ENCODE assay signal across 8 mouse cellular contexts in the genomic region with DNA sequence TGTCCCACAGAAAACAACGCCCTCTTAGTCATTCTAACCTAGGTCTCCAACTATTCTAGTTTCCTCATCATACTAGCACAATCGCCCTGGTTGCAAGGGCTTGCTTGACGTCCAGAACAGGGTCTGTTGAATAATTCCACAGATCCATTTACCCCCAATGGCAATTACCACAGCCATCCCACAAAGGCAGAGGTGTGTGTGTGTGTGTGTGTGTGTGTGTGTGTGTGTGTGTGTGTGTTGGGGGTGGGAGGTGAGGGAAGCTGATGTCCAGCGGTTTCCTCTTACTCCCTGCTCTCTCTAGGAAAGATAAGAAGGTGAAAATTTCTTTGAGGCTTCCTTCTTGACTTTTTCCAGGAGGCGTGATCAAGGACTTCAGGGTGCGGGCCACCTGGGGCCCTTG. TPM values are rescaled to one million over a fixed set of nuclear protein-coding genes. Genes with fewer than 3 reads are reported as not detected.
DNase-seq lines count a peak whose midpoint lies in the region; ATAC-seq and TF ChIP-seq lines count a peak whose summit lies in the region.

No protein-coding gene starts in this region.

- H3K4me3 ChIP-seq in heart, adult 2 months, result peak overlapping the region; percentile 88
- H3K4me3 ChIP-seq in forebrain, postnatal 0 days (ENCODE audit: low read depth, low read length), result peak overlapping the region; percentile 52
- H3K4me3 ChIP-seq in liver, embryonic 13.5 days (replicated peaks), result peak overlapping the region; percentile 52

- H3K27ac ChIP-seq in heart, adult 2 months, result peak overlapping the region; percentile 98
- H3K27ac ChIP-seq in forebrain, postnatal 0 days (ENCODE audit: low read depth, low read length), result no peak overlapping the region
- no peak overlapping the region for H3K27ac ChIP-seq in liver, embryonic 13.5 days

- H3K4me2 ChIP-seq in forebrain, postnatal 0 days (ENCODE audit: low read depth), result peak overlapping the region; percentile 98
- H3K4me2 ChIP-seq in liver, embryonic 13.5 days, result peak overlapping the region; percentile 75

- TF ChIP-seq EP300 in heart, adult 2 months (IDR thresholded peaks at IDR 0.05; ENCODE audit: insufficient read depth, low read depth, low read length), result no peak

- no peaks in the 10 kb centered on the region for H3K9me3 ChIP-seq in forebrain, postnatal 0 days (ENCODE audit: low read length)
- no peaks in the 10 kb centered on the region for H3K9me3 ChIP-seq in liver, embryonic 13.5 days (replicated peaks)

- no peak for TF ChIP-seq POLR2A in heart, adult 2 months (IDR thresholded peaks at IDR 0.05; ENCODE audit: insufficient read depth, low read depth, low read length)

- H3K9ac ChIP-seq in heart, adult 2 months (ENCODE audit: low read depth, low read length), result peak overlapping the region; percentile 60
- peak overlapping the region; percentile 58 for H3K9ac ChIP-seq in forebrain, postnatal 0 days
- H3K9ac ChIP-seq in liver, embryonic 13.5 days, result 0 out of 2 replicates have a peak overlapping the region, but pooled peaks have one; percentile 49

- 47% methylated on average over 6 of the region's 6 CpGs for WGBS in heart, adult 2 months
- WGBS in forebrain, postnatal 0 days, result 44% methylated on average over 6 of the region's 6 CpGs
- WGBS in liver, embryonic 13.5 days (ENCODE audit: insufficient replicate concordance), result 34% methylated on average over 6 of the region's 6 CpGs

- no peak for ATAC-seq in forebrain, postnatal 0 days
- ATAC-seq in liver, embryonic 13.5 days (ENCODE audit: low read depth), result no peak

- H3K79me2 ChIP-seq in heart, adult 2 months (replicated peaks; ENCODE audit: control insufficient read depth, insufficient read depth, low read length), result no peaks in the 10 kb centered on the region

- intact Hi-C loops in heart, adult 2 months (cut with DNase I), result loop anchor here (1.0 to 5.0 kb wide), 3 partner anchors 58 to 332 kb away; no protein-coding TSS in a partner anchor
- intact Hi-C loops in heart, postnatal 25 days (cut with DNase I), result loop anchor here (2.0 to 5.0 kb wide), 3 partner anchors 153 to 332 kb away; a partner anchor contains a TSS

- H3K36me3 ChIP-seq in heart, adult 2 months (ENCODE audit: control insufficient read depth, insufficient read depth, low read length), result peaks cover 6% of the 10 kb centered on the region
- H3K36me3 ChIP-seq in forebrain, postnatal 0 days (ENCODE audit: insufficient read depth), result no peaks in the 10 kb centered on the region
- no peaks in the 10 kb centered on the region for H3K36me3 ChIP-seq in liver, embryonic 13.5 days

- no peak for TF ChIP-seq CTCF in heart, adult 2 months (IDR thresholded peaks at IDR 0.05)
- TF ChIP-seq CTCF in forebrain, postnatal 0 days (IDR thresholded peaks at IDR 0.05; ENCODE audit: low read depth), result no peak

- DNase-seq in heart, adult 2 months, result no peak
- DNase-seq in heart, postnatal 25 days (ENCODE audit: low spot score), result no peak
- DNase-seq in 3T3-L1 (ENCODE audit: low read depth, low spot score), result peak; percentile 20
- no peak for DNase-seq in forebrain, postnatal 0 days
- DNase-seq in liver, embryonic 13.5 days, result no peak
- DNase-seq in T-cell, adult 2 months (ENCODE audit: low spot score), result no peak
- DNase-seq in cerebellum, postnatal 10 days, result no peak
- no peak for DNase-seq in left cerebral cortex, adult 11 months (ENCODE audit: low spot score)

- no peaks in the 10 kb centered on the region for H3K27me3 ChIP-seq in heart, adult 2 months (ENCODE audit: control insufficient read depth, insufficient read depth, low read length)
- no peaks in the 10 kb centered on the region for H3K27me3 ChIP-seq in forebrain, postnatal 0 days (ENCODE audit: insufficient read depth, low read length)
- H3K27me3 ChIP-seq in liver, embryonic 13.5 days, result peaks cover 64% of the 10 kb centered on the region

- peaks cover 14% of the 10 kb centered on the region for H3K4me1 ChIP-seq in heart, adult 2 months (ENCODE audit: control insufficient read depth, insufficient read depth, low read length)
- H3K4me1 ChIP-seq in forebrain, postnatal 0 days (ENCODE audit: insufficient read depth), result peaks cover 16% of the 10 kb centered on the region
- H3K4me1 ChIP-seq in liver, embryonic 13.5 days (replicated peaks), result peaks cover 39% of the 10 kb centered on the region

RNA-seq across cellular contexts. Expression of a gene that starts 0.4 kb away (rescaled TPM):
- total RNA-seq in heart, adult 2 months (2021), result 100 to 1,000 TPM; 154 to 174 TPM
- 80.2 and 114 TPM in 2 replicates for polyA plus RNA-seq in heart, adult 2 months (2012; rRNA removed)
- total RNA-seq in heart, postnatal 25 days (2021), result 100 to 1,000 TPM; 135 to 205 TPM
- 33.5 and 62.9 TPM in 2 replicates for total RNA-seq in forebrain, postnatal 0 days (2014; rRNA removed)
- 17.2 and 33.6 TPM in 2 replicates for polyA plus RNA-seq in forebrain, postnatal 0 days (2015; fragmentation: Nextera tagmentation; extraction: Ambion mirVana)
- polyA plus RNA-seq in liver, embryonic 13.5 days (2015; fragmentation: Nextera tagmentation; extraction: Ambion mirVana), result 8.4 and 10.0 TPM in 2 replicates
